Mouse (Mus musculus): ENCODE data around the gene Pcyt1a. TPM values are rescaled to one million over a fixed set of nuclear protein-coding genes. Genes with fewer than 3 reads are reported as not detected.

Pcyt1a gene
- polyA plus RNA-seq, 1 experiment: 23.8 TPM

GRCm38 (mm10) chr16:32519656-32520371 is 89.1 kb downstream of the Pcyt1a start:
- no peaks in the 10 kb centered on the region for H3K79me2 ChIP-seq (ENCODE audit: control insufficient read depth, insufficient read depth)
- H3K27me3 ChIP-seq (ENCODE audit: control insufficient read depth, insufficient read depth, insufficient read length): no peaks in the 10 kb centered on the region
- H3K4me3 ChIP-seq: no peak overlapping the region
- TF ChIP-seq MYOD1 (IDR thresholded peaks at IDR 0.05; ENCODE audit: control insufficient read depth in 1 of 3, insufficient read length in 2 of 3, low read depth in 2 of 3): no peak
- no peak for TF ChIP-seq POLR2AphosphoS2 (IDR thresholded peaks at IDR 0.05; ENCODE audit: insufficient read length, low read depth)
- no peak for TF ChIP-seq SRF (IDR thresholded peaks at IDR 0.05; ENCODE audit: control insufficient read depth, insufficient read length, low read depth)
- TF ChIP-seq POLR2A (IDR thresholded peaks at IDR 0.05; ENCODE audit: insufficient read length, low read depth): no peak
- TF ChIP-seq CEBPB (IDR thresholded peaks at IDR 0.05; ENCODE audit: insufficient read depth, poor library complexity, severe bottlenecking): no peak
- TF ChIP-seq USF1 (IDR thresholded peaks at IDR 0.05; ENCODE audit: low read depth): no peak
- H3ac ChIP-seq (ENCODE audit: control insufficient read depth, insufficient read length): no peak overlapping the region
- no peaks in the 10 kb centered on the region for H3K36me3 ChIP-seq (ENCODE audit: control insufficient read depth, insufficient read depth)
- H3K4me2 ChIP-seq (ENCODE audit: low read depth): peak overlapping the region; percentile 66

- no peaks in the 10 kb centered on the region for H3K79me2 ChIP-seq (ENCODE audit: control insufficient read depth, insufficient read depth)
- no peaks in the 10 kb centered on the region for H3K27me3 ChIP-seq (ENCODE audit: control insufficient read depth, insufficient read depth, insufficient read length)
- H3K36me3 ChIP-seq (ENCODE audit: control insufficient read depth, insufficient read depth): no peaks in the 10 kb centered on the region
- TF ChIP-seq POLR2A (IDR thresholded peaks at IDR 0.05; ENCODE audit: insufficient read length, low read depth): peak; percentile 42
- TF ChIP-seq MYOD1 (IDR thresholded peaks at IDR 0.05; ENCODE audit: control insufficient read depth in 1 of 3, insufficient read length in 2 of 3, low read depth in 2 of 3): peak; percentile 48 to 97 (median 96)
- no peak for TF ChIP-seq POLR2AphosphoS2 (IDR thresholded peaks at IDR 0.05; ENCODE audit: insufficient read length, low read depth)
- no peak for TF ChIP-seq USF1 (IDR thresholded peaks at IDR 0.05; ENCODE audit: low read depth)
- 0 out of 2 replicates have a peak, but pooled peaks have one; percentile 45 for TF ChIP-seq CEBPB (IDR thresholded peaks at IDR 0.05; ENCODE audit: insufficient read depth, poor library complexity, severe bottlenecking)
- peak; percentile 80 for TF ChIP-seq TCF12 (IDR thresholded peaks at IDR 0.05; ENCODE audit: insufficient read depth, poor library complexity, severe bottlenecking)
- TF ChIP-seq MYOG (IDR thresholded peaks at IDR 0.05; ENCODE audit: control insufficient read depth in 1 of 3, insufficient read depth in 1 of 3, insufficient read length in 2 of 3, low read depth in 2 of 3): peak; percentile 86 to 98 (median 97)
- TF ChIP-seq TCF3 (IDR thresholded peaks at IDR 0.05; ENCODE audit: insufficient read length, low read depth): peak; percentile 82
- no peak for TF ChIP-seq MAX (IDR thresholded peaks at IDR 0.05; ENCODE audit: low read depth)
- H3ac ChIP-seq (ENCODE audit: control insufficient read depth, insufficient read length): no peak overlapping the region
- H3K4me3 ChIP-seq: no peak overlapping the region
- H3K4me2 ChIP-seq (ENCODE audit: low read depth): peak overlapping the region; percentile 66
Measured at GRCm38 (mm10) chr16:32520372-32520748, 89.6 kb downstream of the Pcyt1a start.

GRCm38 (mm10) chr16:32522578-32523194 is 92.0 kb downstream of the Pcyt1a start:
- Histone ChIP-seq H3K4me2 (ENCODE audit: low read depth) (no peak overlapping the region), H3K27me3 (ENCODE audit: control insufficient read depth, insufficient read depth, insufficient read length) (no peaks in the 10 kb centered on the region), H3ac (ENCODE audit: control insufficient read depth, insufficient read length) (no peak overlapping the region), H3K36me3 (ENCODE audit: control insufficient read depth, insufficient read depth) (no peaks in the 10 kb centered on the region), H3K4me3 (no peak overlapping the region), H3K79me2 (ENCODE audit: control insufficient read depth, insufficient read depth) (no peaks in the 10 kb centered on the region)
- peak in 1 of 3 experiments; percentile 43 for TF ChIP-seq MYOD1 (IDR thresholded peaks at IDR 0.05; ENCODE audit: control insufficient read depth in 1 of 3, insufficient read length in 2 of 3, low read depth in 2 of 3)
- TF ChIP-seq USF1 (IDR thresholded peaks at IDR 0.05; ENCODE audit: low read depth): no peak
- no peak for TF ChIP-seq SRF (IDR thresholded peaks at IDR 0.05; ENCODE audit: control insufficient read depth, insufficient read length, low read depth)
- TF ChIP-seq MYOG (IDR thresholded peaks at IDR 0.05; ENCODE audit: control insufficient read depth in 1 of 3, insufficient read depth in 1 of 3, insufficient read length in 2 of 3, low read depth in 2 of 3): peak in 1 of 3 experiments; percentile 48

GRCm38 (mm10) chr16:32523462-32524243 is 92.9 kb downstream of the Pcyt1a start:
- peak; percentile 90 to 98 (median 95) for TF ChIP-seq MYOG (IDR thresholded peaks at IDR 0.05; ENCODE audit: control insufficient read depth in 1 of 3, insufficient read depth in 1 of 3, insufficient read length in 2 of 3, low read depth in 2 of 3)
- TF ChIP-seq SRF (IDR thresholded peaks at IDR 0.05; ENCODE audit: control insufficient read depth, insufficient read length, low read depth): no peak
- TF ChIP-seq POLR2A (IDR thresholded peaks at IDR 0.05; ENCODE audit: insufficient read length, low read depth): peak; percentile 24
- no peak for TF ChIP-seq USF1 (IDR thresholded peaks at IDR 0.05; ENCODE audit: low read depth)
- no peak for TF ChIP-seq POLR2AphosphoS2 (IDR thresholded peaks at IDR 0.05; ENCODE audit: insufficient read length, low read depth)
- no peak for TF ChIP-seq TCF3 (IDR thresholded peaks at IDR 0.05; ENCODE audit: insufficient read length, low read depth)
- no peak for TF ChIP-seq MAX (IDR thresholded peaks at IDR 0.05; ENCODE audit: low read depth)
- no peak for TF ChIP-seq REST (IDR thresholded peaks at IDR 0.05; ENCODE audit: insufficient read depth, insufficient read length)
- TF ChIP-seq TCF12 (IDR thresholded peaks at IDR 0.05; ENCODE audit: insufficient read depth, poor library complexity, severe bottlenecking): peak; percentile 74
- TF ChIP-seq E2F4 (IDR thresholded peaks at IDR 0.05; ENCODE audit: insufficient read depth): no peak
- TF ChIP-seq MYOD1 (IDR thresholded peaks at IDR 0.05; ENCODE audit: control insufficient read depth in 1 of 3, insufficient read length in 2 of 3, low read depth in 2 of 3): peak; percentile 89 to 99 (median 98)
- TF ChIP-seq CEBPB (IDR thresholded peaks at IDR 0.05; ENCODE audit: insufficient read depth, poor library complexity, severe bottlenecking): no peak
- no peaks in the 10 kb centered on the region for H3K79me2 ChIP-seq (ENCODE audit: control insufficient read depth, insufficient read depth)
- H3ac ChIP-seq (ENCODE audit: control insufficient read depth, insufficient read length): no peak overlapping the region
- no peaks in the 10 kb centered on the region for H3K36me3 ChIP-seq (ENCODE audit: control insufficient read depth, insufficient read depth)
- H3K4me2 ChIP-seq (ENCODE audit: low read depth): peak overlapping the region; percentile 68
- H3K27me3 ChIP-seq (ENCODE audit: control insufficient read depth, insufficient read depth, insufficient read length): no peaks in the 10 kb centered on the region
- no peak overlapping the region for H3K4me3 ChIP-seq
